Mouse (Mus musculus) left cerebral cortex, adult 2 months (tissue): Measurements from ENCODE around the gene Ereg. TPM values are rescaled to one million over a fixed set of nuclear protein-coding genes. Genes with fewer than 3 reads are reported as not detected.

Source experiments
- DNase-seq, 2 experiments: peaks; one replicate each; pipeline ENCODE4 v3.0.0; 2021 to 2022; ENCODE audit warnings: low spot score in 2 of 2, mixed read lengths in 1 of 2; ENCODE audit errors: extremely low spot score in 1 of 2
- H3K27ac ChIP-seq: fragments of 200-600 bp; 2 replicates; pipeline ENCODE4 v1.8.1; 2022
- H3K4me3 ChIP-seq: fragments of 200-600 bp; 2 replicates; pipeline ENCODE4 v1.8.1; 2022
- CTCF ChIP-seq: fragments of 200-600 bp; IDR thresholded peaks from 2 replicates; pipeline ENCODE4 v1.8.1; 2022; ENCODE audit warnings: antibody characterized with exemption, mild to moderate bottlenecking, moderate library complexity
- intact Hi-C: fragments of 180-260 bp; cut with DNase I; formaldehyde crosslinking; loops from one replicate; pipeline ENCODE4 v1.15.1; 2025
- total RNA-seq, 2 experiments: library from RNA; stranded (reverse); gene quantifications; 2 replicates each; pipeline ENCODE4 v1.2.3; 2021

The Ereg gene
- total RNA-seq, 2 experiments from 2014 or later = not detected

GRCm38 (mm10) chr5:91114574-91114973 lies 40.2 kb downstream of the Ereg start:
- no peak for DNase-seq
- TF ChIP-seq CTCF = no peak
- no peak overlapping the region for H3K4me3 ChIP-seq
- H3K27ac ChIP-seq = no peak overlapping the region
- intact Hi-C loops = no loop called here

DNA sequence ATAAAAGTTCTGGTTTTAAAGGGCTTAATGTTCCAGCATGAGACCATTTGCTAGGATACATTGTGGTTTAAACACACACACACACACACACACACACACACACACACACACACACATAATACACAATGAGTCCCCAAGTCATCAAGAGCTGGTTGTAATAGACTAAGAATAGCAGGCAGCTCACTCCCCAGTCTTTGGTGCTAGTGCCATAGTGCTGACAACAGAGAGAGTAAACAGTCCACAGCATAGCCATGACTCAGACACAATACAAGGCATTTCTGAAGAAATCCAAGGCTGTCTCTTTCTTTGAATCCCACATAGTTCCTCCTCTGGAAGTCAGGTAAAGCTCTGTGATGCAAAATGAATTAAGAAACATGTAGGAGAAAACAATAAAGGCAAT lies 44.2 kb downstream of the Ereg start:
- intact Hi-C loops = no loop called here
- no peak for TF ChIP-seq CTCF
- DNase-seq = no peak
- Histone ChIP-seq H3K4me3 (no peak overlapping the region), H3K27ac (no peak overlapping the region)

GRCm38 (mm10) chr5:91123404-91123803 lies 49.0 kb downstream of the Ereg start:
- TF ChIP-seq CTCF = no peak
- intact Hi-C loops = no loop called here
- no peak for DNase-seq

GRCm38 (mm10) chr5:91124140-91124539 lies 49.7 kb downstream of the Ereg start:
- no peak overlapping the region for H3K4me3 ChIP-seq
- no peak for DNase-seq
- TF ChIP-seq CTCF = no peak
- no peak overlapping the region for H3K27ac ChIP-seq
- intact Hi-C loops = no loop called here

More at GRCm38 (mm10) chr5:91123404-91123803, 49.0 kb downstream of the Ereg start:
- no peak overlapping the region for H3K27ac ChIP-seq
- no peak overlapping the region for H3K4me3 ChIP-seq

DNA sequence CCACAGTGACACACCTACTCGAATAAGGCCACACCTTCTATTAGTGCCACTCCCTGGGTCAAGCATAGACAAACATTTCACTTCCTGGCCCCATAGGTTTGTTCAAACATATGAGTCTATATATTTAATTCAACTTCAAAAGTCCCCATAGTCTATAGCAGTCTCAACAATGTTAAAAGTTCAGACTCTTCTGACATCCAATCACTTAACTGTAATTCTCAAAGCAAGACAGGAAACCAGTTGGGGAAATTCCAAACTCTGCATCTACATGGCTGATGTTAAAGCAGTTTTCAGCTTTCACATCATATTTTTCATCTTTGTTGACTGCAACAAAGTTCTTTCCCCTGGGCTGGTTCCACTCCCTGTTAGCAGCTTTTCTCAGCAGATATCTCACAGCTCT lies 52.2 kb downstream of the Ereg start:
- intact Hi-C loops = no loop called here
- no peak for TF ChIP-seq CTCF
- Histone ChIP-seq H3K27ac (no peak overlapping the region), H3K4me3 (no peak overlapping the region)
- DNase-seq = no peak

GRCm38 (mm10) chr5:91134961-91135360 lies 60.5 kb downstream of the Ereg start:
- intact Hi-C loops = no loop called here
- TF ChIP-seq CTCF = no peak
- Histone ChIP-seq H3K27ac (no peak overlapping the region), H3K4me3 (no peak overlapping the region)
- DNase-seq = no peak

DNA sequence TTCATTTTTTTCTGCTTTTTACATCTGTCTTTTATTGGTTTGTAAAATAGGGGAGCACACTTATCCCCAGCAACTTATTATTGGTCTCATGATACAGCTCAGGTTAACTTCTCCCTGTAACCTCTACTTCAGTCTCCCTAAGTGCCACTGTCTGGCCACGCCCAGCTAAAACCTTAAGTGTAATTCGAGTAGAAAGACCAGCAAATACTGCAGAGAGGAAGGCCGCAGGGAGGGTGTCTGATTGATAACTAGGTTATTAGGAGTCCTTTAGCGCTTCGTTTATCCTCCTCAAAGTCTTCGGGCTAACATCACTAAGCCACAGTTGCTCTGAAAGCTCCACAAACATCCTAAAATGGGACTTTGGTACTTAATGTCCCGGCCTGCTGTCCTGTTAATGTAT lies 64.5 kb downstream of the Ereg start:
- Histone ChIP-seq H3K4me3 (peak overlapping the region; percentile 53), H3K27ac (no peak overlapping the region)
- DNase-seq = no peak
- intact Hi-C loops = no loop called here
- no peak for TF ChIP-seq CTCF

DNA sequence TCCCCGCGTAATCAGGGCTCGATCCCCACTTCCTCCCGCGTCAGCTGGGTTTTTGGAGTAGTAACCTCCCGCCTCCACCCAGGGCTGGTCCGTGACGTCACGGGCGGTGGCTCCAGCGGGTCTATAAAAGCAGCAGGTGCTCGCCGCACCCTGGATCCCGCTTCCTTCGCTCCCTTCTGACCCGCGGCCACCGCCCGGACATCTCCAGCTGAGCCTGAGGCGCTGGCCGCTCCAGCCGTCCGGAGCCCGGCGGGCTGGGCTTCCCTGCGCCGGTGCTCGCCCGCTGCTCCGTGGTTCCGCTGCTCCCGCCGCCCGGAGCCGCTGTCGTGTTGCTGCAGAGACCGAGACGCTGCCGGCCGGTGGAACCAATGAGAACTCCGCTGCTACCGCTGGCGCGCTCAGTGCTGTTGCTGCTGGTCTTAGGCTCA lies 65.0 kb downstream of the Ereg start, which contains the start of gene Areg:
Gene Areg, plus strand, starts transcription at position 154 of the 428 bp plus-strand sequence.
- no peak within 1 kb of the TSS for H3K27ac ChIP-seq
- H3K4me3 ChIP-seq = peak within 1 kb of the TSS; percentile 53
- intact Hi-C loops = no loop called here
- TF ChIP-seq CTCF = no peak; the same call in none of the 2 replicates
- DNase-seq = peak; percentile 58 to 59

DNA sequence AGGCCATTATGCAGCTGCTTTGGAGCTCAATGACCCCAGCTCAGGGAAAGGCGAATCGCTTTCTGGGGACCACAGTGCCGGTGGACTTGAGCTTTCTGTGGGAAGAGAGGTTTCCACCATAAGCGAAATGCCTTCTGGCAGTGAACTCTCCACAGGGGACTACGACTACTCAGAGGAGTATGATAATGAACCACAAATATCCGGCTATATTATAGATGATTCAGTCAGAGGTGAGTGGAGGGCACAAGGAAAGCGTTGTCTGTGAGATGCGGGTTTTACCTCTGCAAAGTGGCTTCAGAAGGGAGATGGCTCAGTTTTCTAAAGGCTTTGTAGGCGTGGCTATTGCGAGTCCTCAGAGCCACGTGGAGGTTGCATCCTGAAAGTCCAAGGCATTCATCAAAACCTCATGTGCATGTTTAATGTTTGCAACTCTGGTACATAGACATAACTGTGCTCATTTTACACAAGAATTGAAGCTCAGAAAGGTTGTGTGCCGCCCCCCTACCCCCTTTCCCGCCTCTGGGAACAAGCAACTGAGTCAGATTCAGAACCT lies 66.5 kb downstream of the Ereg start:
- TF ChIP-seq CTCF = no peak
- intact Hi-C loops = no loop called here
- no peak overlapping the region for H3K4me3 ChIP-seq
- no peak for DNase-seq
- no peak overlapping the region for H3K27ac ChIP-seq

Other genes starting within 250 kb of the Ereg start
- under 1 TPM in 1 of 2 experiments, not detected in 1; 0.37 TPM for gene Cxcl1, start 183.4 kb upstream of the Ereg start, total RNA-seq
- gene Cxcl2, start 170.8 kb upstream of the Ereg start, total RNA-seq = not detected
- gene Mthfd2l, start 143.5 kb upstream of the Ereg start, total RNA-seq = 10 to 100 TPM; 17.0 to 17.1 TPM
- gene Epgn, start 47.2 kb upstream of the Ereg start, total RNA-seq = under 1 TPM; 0.18 to 0.26 TPM
- under 1 TPM in 1 of 2 experiments, not detected in 1; 0.96 TPM for gene Areg, start 65.0 kb downstream of the Ereg start, total RNA-seq